Mouse (Mus musculus) CH12.LX (cell line): ENCODE data around the gene Cdsn.

ENCODE experiments used
- CTCF ChIP-seq, 2 experiments: IDR thresholded peaks in 1 of 2; conservative IDR thresholded peaks in 1 of 2; 2 replicates each; pipeline ENCODE4 v1.5.1; 2011 to 2012; ENCODE audit warnings: low read depth in 2 of 2, low read length in 2 of 2, improper control_type of control experiment in 1 of 2, inconsistent platforms in 1 of 2, mild to moderate bottlenecking in 1 of 2, moderate library complexity in 1 of 2
- E2F4 ChIP-seq: IDR thresholded peaks from 2 replicates; pipeline ENCODE4 v1.6.1; 2011; ENCODE audit warnings: low read depth, low read length, improper control_type of control experiment; ENCODE audit not compliant: insufficient replicate concordance
- MAFK ChIP-seq: IDR thresholded peaks from 2 replicates; pipeline ENCODE4 v1.6.1; 2011; ENCODE audit warnings: low read length, improper control_type of control experiment; ENCODE audit not compliant: insufficient replicate concordance
- POLR2A ChIP-seq: IDR thresholded peaks from 2 replicates; pipeline ENCODE4 v1.6.1; 2011; ENCODE audit warnings: low read depth, mild to moderate bottlenecking, improper control_type of control experiment, low read length
- TCF12 ChIP-seq: IDR thresholded peaks from 2 replicates; pipeline ENCODE4 v1.6.1; 2014; ENCODE audit warnings: low read depth, mild to moderate bottlenecking, inconsistent platforms, low read length, improper control_type of control experiment
- ZC3H11A ChIP-seq: IDR thresholded peaks from 2 replicates; pipeline ENCODE4 v1.6.1; 2012; ENCODE audit warnings: low read depth, mild to moderate bottlenecking, inconsistent platforms, low read length, improper control_type of control experiment

DNA sequence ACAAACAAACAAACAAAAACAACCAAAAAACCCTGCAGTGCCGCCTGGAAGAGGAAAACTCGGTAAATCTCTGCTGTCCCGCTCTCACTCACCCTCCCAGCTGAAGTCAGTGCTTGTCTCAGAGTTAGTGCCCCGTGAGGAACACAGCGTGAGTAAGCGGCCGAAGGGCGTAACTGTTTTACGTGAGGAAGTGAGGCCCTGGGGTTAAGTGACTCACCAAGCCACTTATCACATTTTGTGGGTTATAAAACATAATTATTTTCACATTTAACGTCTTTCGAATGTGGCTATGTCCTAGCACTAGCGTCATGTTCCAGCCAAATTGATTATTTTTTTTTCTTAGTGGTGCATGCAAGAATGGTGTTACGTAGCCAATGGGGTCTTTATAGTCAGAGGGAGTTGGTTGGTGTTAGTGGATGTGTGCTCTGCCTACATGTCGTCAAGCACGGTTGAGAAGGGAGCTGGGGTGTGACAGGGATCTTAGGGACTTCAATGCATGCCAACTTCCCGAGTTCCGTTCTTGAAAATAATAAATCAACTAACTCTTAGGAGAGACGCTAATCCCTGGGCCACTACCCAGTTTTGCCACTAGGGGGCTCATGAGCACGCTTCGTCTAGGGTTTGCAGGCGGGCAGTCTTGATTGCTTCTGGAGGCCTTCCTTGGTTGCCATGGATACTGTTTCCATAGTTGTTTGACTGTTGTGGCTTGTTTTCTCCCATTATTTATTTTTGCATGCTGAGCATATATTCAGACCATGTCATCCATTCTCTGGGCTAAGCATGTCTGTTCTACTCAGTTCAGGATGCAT, 38.7 kb downstream of the Cdsn start:
- TF ChIP-seq MAFK (no peak), TCF12 (no peak), E2F4 (no peak), ZC3H11A (no peak), CTCF (conservative IDR thresholded peaks at IDR 0.05 in 1 of 2, IDR thresholded peaks at IDR 0.05 in 1 of 2; ENCODE audit: low read depth in 2 of 2, low read length in 2 of 2) (peak; percentile 81 to 97), POLR2A (no peak)
